Mouse (Mus musculus): ENCODE data around the gene Ccr10.

DNA sequence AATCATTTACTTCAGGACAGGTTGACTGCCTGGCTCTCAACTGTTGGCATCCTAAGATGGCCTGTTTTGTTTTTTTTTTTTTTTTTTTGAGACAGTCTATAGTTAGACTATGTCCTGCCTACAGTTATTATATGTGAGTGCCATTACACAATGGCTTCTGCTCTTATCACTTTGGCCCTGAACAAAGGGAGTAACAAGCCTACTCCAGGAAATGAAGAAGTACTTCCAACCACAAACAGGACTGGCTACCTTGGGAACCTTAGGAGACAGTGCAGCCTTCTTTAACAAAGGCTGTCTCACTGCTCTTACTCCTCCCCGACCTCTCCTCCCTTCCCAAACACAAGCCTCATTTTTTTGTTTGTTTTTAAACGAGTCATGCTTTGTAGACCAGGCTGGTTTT is 45.6 kb upstream of the Ccr10 start:
- no peak for TF ChIP-seq MAX (IDR thresholded peaks at IDR 0.05; ENCODE audit: low read length)
- TF ChIP-seq TAL1 (IDR thresholded peaks at IDR 0.05; ENCODE audit: low read length), result no peak
- no peak for TF ChIP-seq POLR2A (IDR thresholded peaks at IDR 0.05; ENCODE audit: control insufficient read depth in 1 of 2, insufficient read depth in 1 of 2, low read depth in 1 of 2, low read length in 2 of 2, poor library complexity in 1 of 2)
- TF ChIP-seq ETS1 (IDR thresholded peaks at IDR 0.05; ENCODE audit: low read depth, low read length), result no peak
- no peak for TF ChIP-seq CTCF (IDR thresholded peaks at IDR 0.05 in 2 of 3, conservative IDR thresholded peaks at IDR 0.05 in 1 of 3; ENCODE audit: control insufficient read depth in 1 of 3, insufficient read depth in 1 of 3, low read depth in 2 of 3, low read length in 3 of 3, poor library complexity in 1 of 3, severe bottlenecking in 1 of 3)
- TF ChIP-seq MAZ (IDR thresholded peaks at IDR 0.05; ENCODE audit: low read depth, low read length), result no peak
- TF ChIP-seq GABPA (IDR thresholded peaks at IDR 0.05; ENCODE audit: low read depth, low read length), result no peak
- TF ChIP-seq EP300 (IDR thresholded peaks at IDR 0.05; ENCODE audit: low read depth in 1 of 2, low read length in 2 of 2), result peak in 1 of 2 experiments; percentile 9; a peak in 1 of 4 replicates
- no peak for TF ChIP-seq MYC (IDR thresholded peaks at IDR 0.05; ENCODE audit: low read depth, low read length)
- no peak for TF ChIP-seq SMC3 (IDR thresholded peaks at IDR 0.05; ENCODE audit: low read depth, low read length)
- TF ChIP-seq MAFK (IDR thresholded peaks at IDR 0.05; ENCODE audit: borderline replicate concordance, low read depth, low read length), result no peak
- no peak for TF ChIP-seq ZC3H11A (IDR thresholded peaks at IDR 0.05; ENCODE audit: low read depth, low read length)
- TF ChIP-seq USF2 (IDR thresholded peaks at IDR 0.05; ENCODE audit: borderline replicate concordance in 1 of 2, insufficient read depth in 1 of 2, low read depth in 1 of 2, low read length in 2 of 2), result no peak

Data from MEL (cell line).